Mouse (Mus musculus) embryonic facial prominence, embryonic 13.5 days (tissue): Measurements from ENCODE around the gene Trim24. TPM values are rescaled to one million over a fixed set of nuclear protein-coding genes. Genes with fewer than 3 reads are reported as not detected.

Experiments used
- ATAC-seq: fragments of 200-750 bp; cut with Nextera tagmentation; 2 replicates; pipeline ENCODE4 v1.8.0; 2017; ENCODE audit warnings: low read depth; ENCODE audit not compliant: insufficient number of reproducible peaks, insufficient read depth, low FRiP score, low TSS enrichment
- H3K27ac ChIP-seq: fragments of 300-500 bp; sonication (generic); 2 replicates; pipeline ENCODE4 v1.5.1; 2015; ENCODE audit warnings: moderate library complexity, mild to moderate bottlenecking, inconsistent platforms
- H3K27me3 ChIP-seq: fragments of 300-500 bp; sonication (generic); 2 replicates; pipeline ENCODE4 v1.6.1; 2015; ENCODE audit warnings: mild to moderate bottlenecking, inconsistent platforms
- H3K36me3 ChIP-seq: fragments of 300-500 bp; sonication (generic); 2 replicates; pipeline ENCODE4 v1.6.1; 2015; ENCODE audit warnings: mild to moderate bottlenecking, inconsistent platforms
- H3K4me1 ChIP-seq: fragments of 300-500 bp; sonication (generic); 2 replicates; pipeline ENCODE4 v1.6.1; 2015; ENCODE audit warnings: inconsistent platforms
- H3K4me2 ChIP-seq: fragments of 300-500 bp; sonication (generic); 2 replicates; pipeline ENCODE4 v1.6.1; 2015; ENCODE audit warnings: moderate library complexity, mild to moderate bottlenecking, inconsistent platforms
- H3K4me3 ChIP-seq: fragments of 300-500 bp; sonication (generic); 2 replicates; pipeline ENCODE4 v1.5.1; 2015; ENCODE audit warnings: mild to moderate bottlenecking, inconsistent platforms
- H3K9ac ChIP-seq: fragments of 300-500 bp; sonication (generic); 2 replicates; pipeline ENCODE4 v1.6.1; 2015; ENCODE audit warnings: mild to moderate bottlenecking, inconsistent platforms
- H3K9me3 ChIP-seq: fragments of 300-500 bp; sonication (generic); 2 replicates; pipeline ENCODE4 v1.6.1; 2016; ENCODE audit warnings: inconsistent platforms
- WGBS: fragments of 180-500 bp; shearing (Covaris S2); methylation state at CpG from one replicate; pipeline ENCODE4 v1.1.7; 2015; ENCODE audit warnings: mixed read lengths; 5-methylcytosine and 5-hydroxymethylcytosine counted together
- polyA plus RNA-seq: library from polyadenylated mRNA; unstranded; fragments of >200 nt; fragmentation: Nextera tagmentation; extraction: Ambion mirVana; gene quantifications from 2 replicates; pipeline ENCODE4 v1.2.1, GENCODE M21; 2015

The Trim24 gene
- polyA plus RNA-seq, 1 experiment from 2014 or later = 17.3 TPM

GRCm38 (mm10) chr6:37926751-37927150 is 56.1 kb downstream of the Trim24 start:
- Histone ChIP-seq H3K36me3 (peaks cover 37% of the 10 kb centered on the region), H3K4me2 (no peak overlapping the region), H3K27me3 (no peaks in the 10 kb centered on the region), H3K4me1 (no peaks in the 10 kb centered on the region), H3K9me3 (no peaks in the 10 kb centered on the region), H3K4me3 (no peak overlapping the region), H3K27ac (no peak overlapping the region), H3K9ac (no peak overlapping the region)
- ATAC-seq = no peak
- 93% methylated on average over 1 of the region's 1 CpGs for WGBS

GRCm38 (mm10) chr6:37936498-37936897 is 65.9 kb downstream of the Trim24 start:
- Histone ChIP-seq H3K4me3 (no peak overlapping the region), H3K27me3 (no peaks in the 10 kb centered on the region), H3K4me2 (no peak overlapping the region), H3K4me1 (no peaks in the 10 kb centered on the region), H3K36me3 (peaks cover 19% of the 10 kb centered on the region), H3K9me3 (no peaks in the 10 kb centered on the region), H3K27ac (no peak overlapping the region), H3K9ac (no peak overlapping the region)
- 50% methylated on average over 6 of the region's 6 CpGs for WGBS
- no peak for ATAC-seq

GRCm38 (mm10) chr6:37951306-37951705 is 80.7 kb downstream of the Trim24 start:
- Histone ChIP-seq H3K27ac (no peak overlapping the region), H3K27me3 (no peaks in the 10 kb centered on the region), H3K9ac (no peak overlapping the region), H3K9me3 (no peaks in the 10 kb centered on the region), H3K4me3 (no peak overlapping the region), H3K36me3 (peaks cover 79% of the 10 kb centered on the region), H3K4me2 (no peak overlapping the region), H3K4me1 (no peaks in the 10 kb centered on the region)
- WGBS = 85% methylated on average over 6 of the region's 6 CpGs
- no peak for ATAC-seq

GRCm38 (mm10) chr6:37967386-37967785 is 96.8 kb downstream of the Trim24 start:
- WGBS = 94% methylated on average over 4 of the region's 4 CpGs
- ATAC-seq = no peak
- no peak overlapping the region for H3K4me2 ChIP-seq
- H3K9ac ChIP-seq = no peak overlapping the region
- no peaks in the 10 kb centered on the region for H3K27me3 ChIP-seq
- no peak overlapping the region for H3K27ac ChIP-seq
- H3K9me3 ChIP-seq = no peaks in the 10 kb centered on the region
- H3K4me3 ChIP-seq = no peak overlapping the region
- H3K36me3 ChIP-seq = peaks cover 58% of the 10 kb centered on the region
- no peaks in the 10 kb centered on the region for H3K4me1 ChIP-seq

- Histone ChIP-seq H3K9me3 (no peaks in the 10 kb centered on the region), H3K27me3 (no peaks in the 10 kb centered on the region), H3K4me2 (no peak overlapping the region), H3K4me1 (no peaks in the 10 kb centered on the region), H3K9ac (no peak overlapping the region), H3K36me3 (no peaks in the 10 kb centered on the region), H3K4me3 (no peak overlapping the region), H3K27ac (no peak overlapping the region)
- WGBS = 9% methylated on average over 6 of the region's 6 CpGs
- no peak for ATAC-seq
Observed at GRCm38 (mm10) chr6:38007459-38007858, 136.8 kb downstream of the Trim24 start.

GRCm38 (mm10) chr6:38012829-38013228 is 142.2 kb downstream of the Trim24 start:
- Histone ChIP-seq H3K4me2 (no peak overlapping the region), H3K36me3 (no peaks in the 10 kb centered on the region), H3K9ac (no peak overlapping the region), H3K27me3 (no peaks in the 10 kb centered on the region), H3K9me3 (no peaks in the 10 kb centered on the region), H3K4me1 (no peaks in the 10 kb centered on the region), H3K4me3 (no peak overlapping the region), H3K27ac (no peak overlapping the region)
- no peak for ATAC-seq
- WGBS = 92% methylated on average over 2 of the region's 2 CpGs

Other genes with a start within 250 kb of the Trim24 start
- gene Svopl, start 176.2 kb downstream of the Trim24 start, polyA plus RNA-seq = 4.1 and 6.6 TPM in 2 replicates
- 2.1 and 3.8 TPM in 2 replicates for gene Tmem213, start 238.4 kb downstream of the Trim24 start, polyA plus RNA-seq